Mouse (Mus musculus) lung, adult 2 months (tissue): ENCODE measurements at regions not wholly inside any gene's neighbourhood (a gene's known extent, or its start where the extent isn't known, plus 50 kb on each side); places are given as distances from the start of the nearest gene placed in this dataset.

ENCODE experiments used
- CTCF ChIP-seq: fragments of 200-500 bp; IDR thresholded peaks from 2 replicates; pipeline ENCODE4 v1.5.1; 2011; ENCODE audit warnings: mild to moderate bottlenecking, low read length, control low read depth; ENCODE audit not compliant: insufficient read depth
- POLR2A ChIP-seq: fragments of 200-500 bp; IDR thresholded peaks from 2 replicates; pipeline ENCODE4 v1.6.1; 2011; ENCODE audit warnings: low read depth, mild to moderate bottlenecking, control low read depth, low read length, borderline replicate concordance; ENCODE audit errors: extremely low read depth

- TF ChIP-seq CTCF (no peak), POLR2A (no peak)
Observed at GRCm38 (mm10) chr17:85899096-85899495, 211.0 kb upstream of the Six2 start.
